Mouse (Mus musculus): Measurements from ENCODE around the gene Itga6.

Gene Itga6

DNA sequence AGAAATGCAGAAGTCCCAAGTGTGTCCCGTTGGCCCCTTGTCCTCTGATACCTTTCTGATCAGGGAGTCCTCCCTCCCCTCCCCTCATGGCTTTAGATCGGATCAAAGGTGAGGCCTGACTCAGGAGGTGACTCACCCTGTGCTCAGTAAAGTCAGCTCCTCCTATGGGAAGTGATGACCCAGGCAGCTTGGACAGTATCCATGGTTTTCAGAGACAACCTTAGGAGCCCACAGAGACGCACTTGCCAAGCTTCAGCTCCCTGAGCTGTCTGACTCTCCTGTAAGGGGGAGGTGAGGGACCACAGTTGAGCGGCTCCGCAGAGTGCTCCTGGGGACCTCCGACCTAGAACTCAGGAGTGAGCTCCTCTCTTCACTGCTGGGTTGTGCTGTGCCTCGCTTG, 56.3 kb downstream of the Itga6 start:
- peak; percentile 32 for DNase-seq (ENCODE audit: low spot score)

GRCm38 (mm10) chr2:71802131-71802530, 56.7 kb downstream of the Itga6 start:
- DNase-seq (ENCODE audit: low spot score): no peak

- DNase-seq (ENCODE audit: low spot score): no peak
These were observed 59.7 kb downstream of the Itga6 start for GRCm38 (mm10) chr2:71805120-71805519.

GRCm38 (mm10) chr2:71805611-71806567, 60.5 kb downstream of the Itga6 start:
- no peak for DNase-seq (ENCODE audit: low spot score)

GRCm38 (mm10) chr2:71809289-71809860, 64.0 kb downstream of the Itga6 start:
- no peak for DNase-seq (ENCODE audit: low spot score)

DNA sequence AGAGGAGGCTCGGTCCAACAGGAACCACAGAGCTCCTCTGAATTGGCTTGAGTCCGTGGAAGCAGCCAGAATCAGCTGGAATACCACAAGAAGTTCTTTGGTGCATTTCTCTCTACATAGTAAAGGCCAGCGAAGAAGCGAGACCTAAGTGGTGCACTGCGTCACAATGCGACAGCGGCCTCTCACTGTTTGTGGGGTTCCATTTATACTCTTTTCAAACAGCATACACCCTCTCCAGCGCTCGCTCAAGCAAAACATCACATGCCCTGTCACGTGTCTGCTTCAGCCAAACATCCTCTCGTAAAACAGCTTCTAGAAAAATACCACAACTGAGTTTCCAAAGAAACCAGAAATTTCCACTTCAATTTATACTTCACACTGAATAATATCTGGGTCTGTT, 64.6 kb downstream of the Itga6 start:
- DNase-seq (ENCODE audit: low spot score): no peak

GRCm38 (mm10) chr2:71810906-71811305, 65.5 kb downstream of the Itga6 start:
- peak; percentile 71 for DNase-seq (ENCODE audit: low spot score)

DNA sequence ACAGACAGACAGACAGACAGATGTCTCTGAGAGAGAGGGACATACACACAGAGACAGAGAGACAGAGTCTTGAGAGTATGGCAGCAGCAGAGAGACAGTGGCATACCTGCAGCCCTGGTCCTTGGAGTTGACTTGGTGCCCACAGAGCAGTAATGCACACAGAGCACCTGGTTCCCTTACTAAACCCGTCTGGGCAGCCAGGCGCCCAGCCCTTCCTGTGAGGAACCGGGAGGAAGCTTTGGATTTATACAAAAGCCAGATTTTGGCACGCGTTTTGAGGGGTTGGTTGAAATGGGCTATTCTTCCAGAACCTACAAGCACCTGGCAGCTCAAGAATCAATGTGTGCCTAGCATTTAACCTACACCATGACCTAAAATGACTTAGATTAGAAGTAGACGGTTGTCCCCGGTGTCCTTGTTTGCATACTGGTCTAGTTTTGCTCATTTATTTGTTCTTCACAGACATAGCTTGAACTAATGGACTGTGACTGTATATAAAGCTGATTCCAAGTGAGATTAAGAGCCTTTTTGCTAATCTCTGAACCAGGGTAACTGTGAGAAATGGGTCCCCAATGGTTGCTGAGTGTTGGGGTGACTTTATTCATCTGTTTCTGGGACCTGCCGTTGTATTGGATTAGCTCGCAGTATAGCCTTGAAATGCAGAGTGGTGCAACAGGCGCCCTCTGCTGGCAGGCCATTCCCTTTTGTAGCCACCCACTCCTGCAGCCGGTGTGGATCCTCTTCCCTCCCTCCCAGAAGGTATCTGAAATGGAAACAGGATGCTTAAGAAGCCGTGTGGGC, 67.0 kb downstream of the Itga6 start:
- peak; percentile 87 for DNase-seq (ENCODE audit: low spot score)

- no peak for DNase-seq (ENCODE audit: low spot score)
These were observed 67.6 kb downstream of the Itga6 start for GRCm38 (mm10) chr2:71813022-71813358.

DNA sequence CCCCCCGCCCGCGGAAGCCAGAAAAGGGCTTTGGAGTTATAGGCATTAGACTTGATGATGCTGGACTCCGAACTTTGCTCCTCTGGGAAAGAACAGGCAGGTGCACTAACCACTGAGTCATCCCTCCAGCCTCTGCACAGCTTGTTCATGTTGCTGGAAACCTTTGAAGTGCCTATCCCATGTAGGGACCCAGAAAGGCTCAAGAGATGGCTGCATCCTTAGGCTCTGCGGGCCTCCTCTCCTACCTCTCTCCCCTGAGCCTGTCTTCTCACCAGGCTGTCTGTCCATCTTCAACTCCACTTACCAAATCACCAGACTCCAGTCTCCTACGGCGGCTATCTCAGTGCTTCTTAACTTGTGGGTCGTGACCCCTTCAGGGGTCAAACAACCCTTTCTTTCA, 68.0 kb downstream of the Itga6 start:
- DNase-seq (ENCODE audit: low spot score): no peak

GRCm38 (mm10) chr2:71814016-71814415, 68.6 kb downstream of the Itga6 start:
- DNase-seq (ENCODE audit: low spot score): peak; percentile 75

DNA sequence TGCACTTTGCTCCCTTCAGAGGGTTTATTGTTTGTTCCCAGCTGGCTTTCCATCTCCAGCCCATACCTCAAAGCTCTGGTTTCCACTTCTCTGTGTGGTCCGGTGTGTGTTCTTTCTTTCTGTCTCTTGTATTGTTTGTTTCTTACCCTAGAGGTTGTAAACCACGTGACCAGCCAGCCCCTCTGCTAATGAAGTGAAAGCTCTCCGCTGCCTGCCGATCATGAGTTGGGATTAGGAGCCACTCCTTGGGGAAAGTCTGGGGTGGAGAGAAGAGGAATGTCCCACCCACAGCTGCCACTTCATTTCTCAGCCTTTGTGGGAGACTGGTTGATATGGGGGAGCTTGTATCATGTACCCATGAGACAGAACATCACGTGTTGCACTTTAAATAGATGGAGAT, 69.9 kb downstream of the Itga6 start:
- DNase-seq (ENCODE audit: low spot score): no peak

DNA sequence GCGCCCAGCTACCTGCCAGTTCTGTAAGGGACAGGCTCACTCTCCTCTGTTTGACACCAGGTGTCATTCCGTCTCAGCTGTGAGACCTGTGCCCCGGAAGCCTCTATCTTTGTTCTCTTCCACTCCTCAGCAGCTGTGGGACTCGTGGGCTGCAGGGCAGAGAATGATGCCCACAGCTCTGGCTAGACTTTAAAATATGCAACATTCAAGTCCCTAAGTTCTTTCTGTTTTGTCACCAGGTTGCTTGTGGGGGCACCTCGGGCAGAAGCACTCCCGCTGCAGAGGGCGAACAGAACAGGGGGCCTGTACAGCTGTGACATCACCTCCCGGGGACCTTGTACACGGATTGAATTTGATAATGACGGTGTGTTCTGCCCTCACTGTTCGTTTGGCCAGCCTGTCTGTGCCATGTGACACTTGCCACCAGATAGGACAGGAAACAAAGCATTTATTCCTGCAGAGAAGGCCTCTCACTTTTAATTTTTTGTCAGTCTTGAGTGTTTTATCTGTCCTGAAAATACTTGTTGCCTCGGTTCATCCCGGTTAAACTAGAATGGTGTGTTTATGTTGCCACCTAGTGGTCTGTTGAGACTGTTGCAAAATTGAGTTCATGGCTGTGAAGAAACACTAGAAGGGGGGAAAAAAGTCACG, 71.1 kb downstream of the Itga6 start:
- DNase-seq (ENCODE audit: low spot score): peak; percentile 76

DNA sequence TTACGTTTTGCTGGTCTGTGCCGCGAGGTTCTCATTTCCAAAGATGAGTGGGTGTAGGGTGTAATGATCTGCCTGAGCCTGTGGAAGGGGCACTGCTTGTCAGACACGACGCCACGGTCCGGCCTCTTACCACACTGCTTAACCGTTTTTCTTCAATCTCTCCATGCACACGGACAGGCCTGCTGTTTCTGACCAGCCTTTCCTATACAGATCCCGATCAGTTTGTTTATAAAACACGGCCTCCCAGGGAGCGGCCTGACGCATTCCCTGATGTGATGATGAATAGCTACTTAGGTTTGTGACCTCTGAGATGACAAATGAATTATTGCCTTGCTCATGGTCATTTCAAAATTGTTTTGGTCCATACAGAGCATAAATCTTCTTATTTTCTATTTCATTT, 78.7 kb downstream of the Itga6 start:
- no peak for DNase-seq (ENCODE audit: low spot score)

DNA sequence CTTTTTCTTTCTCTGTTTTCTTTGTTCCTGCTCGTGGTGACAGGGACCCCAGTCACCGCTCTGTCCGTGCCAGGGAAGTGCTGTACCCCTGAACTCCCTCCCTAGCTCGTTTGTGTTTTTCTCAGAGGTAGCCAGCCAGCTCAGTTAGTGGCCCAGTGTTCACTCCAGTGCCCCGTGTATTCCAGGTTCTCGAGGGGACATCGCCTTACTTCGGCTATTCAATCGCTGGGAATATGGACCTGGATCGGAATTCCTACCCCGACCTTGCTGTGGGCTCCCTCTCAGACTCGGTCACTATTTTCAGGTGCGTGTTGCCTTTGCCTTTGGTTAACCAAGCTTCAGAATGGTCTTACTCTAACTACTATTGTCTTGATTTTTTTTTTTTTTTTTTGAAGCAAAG, 82.3 kb downstream of the Itga6 start:
- no peak for DNase-seq (ENCODE audit: low spot score)

GRCm38 (mm10) chr2:71828928-71829327, 83.5 kb downstream of the Itga6 start:
- DNase-seq (ENCODE audit: low spot score): no peak

- DNase-seq (ENCODE audit: low spot score): no peak
These were observed 88.2 kb downstream of the Itga6 start for GRCm38 (mm10) chr2:71833626-71834025.

GRCm38 (mm10) chr2:71834371-71834770, 89.0 kb downstream of the Itga6 start:
- no peak for DNase-seq (ENCODE audit: low spot score)

GRCm38 (mm10) chr2:71835556-71835955, 90.1 kb downstream of the Itga6 start:
- DNase-seq (ENCODE audit: low spot score): no peak

- DNase-seq (ENCODE audit: low spot score): no peak
These were observed 90.8 kb downstream of the Itga6 start for GRCm38 (mm10) chr2:71836232-71836631.

- no peak for DNase-seq (ENCODE audit: low spot score)
These were observed 91.8 kb downstream of the Itga6 start for GRCm38 (mm10) chr2:71837261-71837660.

DNA sequence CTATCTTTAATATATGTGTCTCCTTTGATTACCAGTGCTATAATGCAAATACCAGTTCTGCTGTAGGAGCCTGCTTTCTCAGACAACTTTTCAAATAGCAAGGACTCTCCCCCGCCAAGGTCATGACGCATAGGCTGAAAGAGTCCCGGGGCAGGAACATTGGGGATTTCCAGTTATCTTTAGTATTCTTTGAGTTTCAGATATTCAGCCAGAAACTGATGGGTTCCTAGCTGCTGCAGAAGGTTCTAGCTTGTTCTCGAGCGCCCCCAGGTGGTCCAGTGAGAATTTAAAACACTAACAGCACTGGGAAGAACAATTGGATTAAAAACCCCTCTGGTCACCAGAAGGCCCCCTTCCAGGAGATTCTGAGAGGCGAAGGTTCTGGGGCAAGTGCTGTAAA, 92.4 kb downstream of the Itga6 start:
- DNase-seq (ENCODE audit: low spot score): peak; percentile 82

Data from adipocyte (in vitro differentiated cells).